In the genomic region with DNA sequence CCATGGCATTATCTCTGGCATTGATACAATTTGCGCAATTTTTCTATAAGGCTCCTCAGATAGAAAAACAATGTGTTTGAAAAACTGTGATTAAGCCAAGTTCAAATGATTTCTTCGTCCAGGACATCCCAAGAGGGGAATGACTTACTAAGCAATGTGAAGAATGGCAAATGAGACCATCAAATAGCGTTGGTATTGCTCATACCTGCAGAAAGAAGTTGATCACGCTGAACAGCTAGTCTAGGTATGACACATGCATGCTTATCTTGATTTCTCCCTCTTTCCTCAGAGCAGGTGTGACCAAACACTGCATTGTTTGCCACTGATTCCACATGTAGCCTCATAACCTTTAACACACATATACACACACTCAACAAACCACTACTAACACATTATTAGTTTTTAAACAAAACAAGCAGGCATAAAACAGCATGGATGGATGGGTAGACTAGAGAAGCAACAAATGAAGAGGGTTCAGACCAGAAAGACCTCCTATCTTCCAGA, we compare ENCODE assay signal across 24 mouse cellular contexts.
"Had no signal": no experiment of that assay in that cellular context is flagged by ENCODE, and none has a peak within 500 bp of the region (broad histone marks: within the 10 kb centered on the region; RNA-seq: fewer than 3 reads in every experiment).

No protein-coding gene starts in this region.

- H3K36me3 ChIP-seq: heart, embryonic 13.5 days; heart, embryonic 15.5 days; hindbrain, embryonic 10.5 days; hindbrain, embryonic 12.5 days; intestine, embryonic 15.5 days; limb, embryonic 10.5 days; limb, embryonic 12.5 days had no signal

- H3K4me2 ChIP-seq: heart, embryonic 11.5 days; heart, embryonic 13.5 days; heart, embryonic 15.5 days; hindbrain, embryonic 12.5 days; hindbrain, embryonic 14.5 days; intestine, embryonic 15.5 days; limb, embryonic 12.5 days had no signal

- H3K4me3 ChIP-seq: gastrocnemius, adult 2 months; heart, adult 2 months; heart, embryonic 13.5 days; heart, embryonic 15.5 days; hindbrain, embryonic 10.5 days; hindbrain, embryonic 12.5 days; intestine, embryonic 15.5 days; left cerebral cortex, adult 2 months; limb, embryonic 10.5 days; limb, embryonic 12.5 days had no signal

- DNase-seq: gastrocnemius, adult 2 months; gastrocnemius, postnatal 10 days; gastrocnemius, postnatal 25 days; heart, adult 2 months; kidney, adult 18-20 months; kidney, adult 8-10 months; kidney, postnatal 10 days; kidney, postnatal 36 days; layer of hippocampus, adult 9-11 months; liver had no signal

- H3K27me3 ChIP-seq: heart, embryonic 13.5 days; heart, embryonic 15.5 days; hindbrain, embryonic 12.5 days; intestine, embryonic 15.5 days; limb, embryonic 12.5 days had no signal

- H3K9ac ChIP-seq: heart, embryonic 13.5 days; heart, embryonic 15.5 days; hindbrain, embryonic 12.5 days; hindbrain, embryonic 14.5 days; intestine, embryonic 15.5 days; limb, embryonic 12.5 days; liver, embryonic 14.5 days had no signal

- H3K4me1 ChIP-seq: heart, embryonic 15.5 days; hindbrain, embryonic 12.5 days; intestine, embryonic 15.5 days; limb, embryonic 12.5 days had no signal

- H3K9me3 ChIP-seq: heart, embryonic 13.5 days; heart, embryonic 15.5 days; hindbrain, embryonic 10.5 days; hindbrain, embryonic 12.5 days; intestine, embryonic 15.5 days; limb, embryonic 10.5 days; limb, embryonic 12.5 days had no signal

- H3K27ac ChIP-seq: gastrocnemius, adult 2 months; heart, adult 2 months; heart, embryonic 13.5 days; heart, embryonic 15.5 days; hindbrain, embryonic 10.5 days; hindbrain, embryonic 12.5 days; hindbrain, embryonic 14.5 days; intestine, embryonic 15.5 days; left cerebral cortex, adult 2 months; limb, embryonic 10.5 days; limb, embryonic 12.5 days; liver, embryonic 14.5 days had no signal

- ATAC-seq: hindbrain, embryonic 16.5 days; inflammation-experienced regulatory T-cells, adult 6 months; intestine, embryonic 15.5 days; intestine, postnatal 0 days had no signal
